Mouse (Mus musculus) liver, embryonic 14.5 days (tissue): Measurements from ENCODE around the gene Psmd13.

Experiments used
- CTCF ChIP-seq: IDR thresholded peaks from 2 replicates; pipeline ENCODE4 v1.5.1; 2016; ENCODE audit warnings: antibody characterized with exemption, low read depth, control low read depth
- EP300 ChIP-seq: IDR thresholded peaks from 2 replicates; pipeline ENCODE4 v1.6.1; 2016; ENCODE audit warnings: antibody characterized with exemption, low read depth

- no peak for TF ChIP-seq CTCF
- no peak for TF ChIP-seq EP300
Observed at GRCm38 (mm10) chr7:140853386-140853785, 28.4 kb upstream of the Psmd13 start.
